Mouse (Mus musculus) liver, embryonic 14.5 days (tissue): Measurements from ENCODE around the gene Yes1. TPM values are rescaled to one million over a fixed set of nuclear protein-coding genes. Genes with fewer than 3 reads are reported as not detected.
"Not testable (repeated sequence)": the region's sequence is repeated elsewhere in the genome, so short reads cannot be mapped to it uniquely, and the experiment has no call there.

Source experiments
- ATAC-seq: fragments of 200-750 bp; cut with Nextera tagmentation; 2 replicates; pipeline ENCODE4 v1.8.0; 2017; ENCODE audit warnings: moderate number of reproducible peaks, mild to moderate bottlenecking, moderate library complexity; ENCODE audit not compliant: insufficient read depth
- DNase-seq, 3 experiments: peaks; one replicate each; pipeline ENCODE4 v3.0.0-alpha.2; 2012 to 2013; ENCODE audit warnings: low read depth in 3 of 3, low spot score in 3 of 3
- H3K27ac ChIP-seq: fragments of 300-500 bp; sonication (generic); 2 replicates; pipeline ENCODE4 v1.5.1; 2014; ENCODE audit warnings: moderate library complexity, mild to moderate bottlenecking, control low read depth, inconsistent platforms
- H3K27me3 ChIP-seq: fragments of 300-500 bp; sonication (generic); 2 replicates; pipeline ENCODE4 v1.6.1; 2014; ENCODE audit warnings: mild to moderate bottlenecking, low read length, moderate library complexity; ENCODE audit not compliant: control insufficient read depth, insufficient read depth
- H3K36me3 ChIP-seq: fragments of 300-500 bp; sonication (generic); replicated peaks from 2 replicates; pipeline ENCODE4 v1.6.1; 2014; ENCODE audit warnings: low read depth; ENCODE audit not compliant: control insufficient read depth, insufficient read depth
- H3K4me1 ChIP-seq, 2 experiments: fragments of 200-500 bp in 1 of 2; fragments of 300-500 bp in 1 of 2; sonication (generic) in 1 of 2; replicated peaks; 2 replicates each; pipeline ENCODE4 v1.6.1; 2012 to 2014; ENCODE audit warnings: antibody characterized with exemption in 1 of 2, inconsistent platforms in 1 of 2, low read length in 1 of 2; ENCODE audit not compliant: control insufficient read depth in 2 of 2, insufficient read depth in 2 of 2
- H3K4me2 ChIP-seq: fragments of 300-500 bp; sonication (generic); 2 replicates; pipeline ENCODE4 v1.6.1; 2014; ENCODE audit warnings: low read depth, mild to moderate bottlenecking, control low read depth, moderate library complexity
- H3K4me3 ChIP-seq, 2 experiments: fragments of 200-500 bp in 1 of 2; fragments of 300-500 bp in 1 of 2; sonication (generic) in 1 of 2; 2 replicates each; pipeline ENCODE4 v1.5.1; 2012 to 2014; ENCODE audit warnings: low read depth in 2 of 2, low read length in 2 of 2, mild to moderate bottlenecking in 2 of 2, control low read depth in 1 of 2, inconsistent platforms in 1 of 2, moderate library complexity in 1 of 2; ENCODE audit not compliant: insufficient read depth in 1 of 2
- H3K9ac ChIP-seq: fragments of 300-500 bp; sonication (generic); replicated peaks from 2 replicates; pipeline ENCODE4 v1.6.1; 2014; ENCODE audit warnings: mild to moderate bottlenecking, control low read depth, moderate library complexity
- H3K9me3 ChIP-seq: fragments of 300-500 bp; sonication (generic); 2 replicates; pipeline ENCODE4 v1.6.1; 2016; ENCODE audit warnings: low read length, mixed read lengths; ENCODE audit not compliant: control insufficient read depth
- CTCF ChIP-seq: IDR thresholded peaks from 2 replicates; pipeline ENCODE4 v1.5.1; 2016; ENCODE audit warnings: antibody characterized with exemption, low read depth, control low read depth
- EP300 ChIP-seq: IDR thresholded peaks from 2 replicates; pipeline ENCODE4 v1.6.1; 2016; ENCODE audit warnings: antibody characterized with exemption, low read depth
- WGBS: fragments of 180-500 bp; shearing (Covaris S2); extraction: QIAGEN DNeasy Blood & Tissue Kit; methylation state at CpG from one replicate; pipeline ENCODE4 v1.1.7; 2014; ENCODE audit not compliant: insufficient replicate concordance; 5-methylcytosine and 5-hydroxymethylcytosine counted together
- polyA plus RNA-seq, 2 experiments: library from polyadenylated mRNA; depleted of rRNA in 1 of 2; stranded (reverse) in 1 of 2; unstranded in 1 of 2; fragments of >200 nt; fragmentation: Nextera tagmentation in 1 of 2; extraction: Ambion mirVana in 1 of 2; gene quantifications; 2 replicates each; pipeline versions ENCODE4 v1.2.1 to v1.2.3; 2012 to 2014

Gene Yes1
- polyA plus RNA-seq, 2 experiments = 1.6 to 4.2 TPM

- Histone ChIP-seq H3K36me3 (no peaks in the 10 kb centered on the region), H3K4me2 (peak overlapping the region; percentile 81), H3K27me3 (peaks cover 9% of the 10 kb centered on the region), H3K4me3 (peak overlapping the region; percentile 70 to 72), H3K4me1 (0 out of 4 replicates have a peak, but pooled peaks cover 0 to 2% of the 10 kb centered on the region in 2 experiments), H3K9ac (peak overlapping the region; percentile 61), H3K27ac (no peak overlapping the region), H3K9me3 (no peaks in the 10 kb centered on the region)
- peak; percentile 58 for ATAC-seq
- under 1% methylated on average over 50 of the region's 54 CpGs for WGBS
- peak in 1 of 3 experiments; percentile 0 for DNase-seq
- no peak for TF ChIP-seq EP300
- TF ChIP-seq CTCF = no peak
Observed at GRCm38 (mm10) chr5:32611341-32611961, 480 bp downstream of the Yes1 start.

- no peak overlapping the region for H3K4me3 ChIP-seq
- H3K4me1 ChIP-seq = 0 out of 4 replicates have a peak, but pooled peaks cover 0 to 2% of the 10 kb centered on the region in 2 experiments
- no peak for TF ChIP-seq CTCF
- TF ChIP-seq EP300 = no peak
- H3K9ac ChIP-seq = no peak overlapping the region
- no peak overlapping the region for H3K27ac ChIP-seq
- H3K27me3 ChIP-seq = peaks cover 9% of the 10 kb centered on the region
- DNase-seq (no peak), ATAC-seq (no peak)
- H3K36me3 ChIP-seq = no peaks in the 10 kb centered on the region
- H3K4me2 ChIP-seq = no peak overlapping the region
- WGBS = 69% methylated on average over 2 of the region's 2 CpGs
- H3K9me3 ChIP-seq = no peaks in the 10 kb centered on the region
Observed at GRCm38 (mm10) chr5:32614291-32614690, 3.3 kb downstream of the Yes1 start.

GRCm38 (mm10) chr5:32614691-32615090 is 3.7 kb downstream of the Yes1 start:
- H3K36me3 ChIP-seq = no peaks in the 10 kb centered on the region
- WGBS = 53% methylated on average over 4 of the region's 4 CpGs
- peaks cover 9% of the 10 kb centered on the region for H3K27me3 ChIP-seq
- ATAC-seq = no peak
- H3K4me2 ChIP-seq = no peak overlapping the region
- no peak for TF ChIP-seq EP300
- TF ChIP-seq CTCF = no peak
- H3K9me3 ChIP-seq = no peaks in the 10 kb centered on the region
- no peak overlapping the region for H3K27ac ChIP-seq
- H3K4me1 ChIP-seq = 0 out of 4 replicates have a peak, but pooled peaks cover 0 to 2% of the 10 kb centered on the region in 2 experiments
- DNase-seq = no peak
- no peak overlapping the region for H3K4me3 ChIP-seq
- no peak overlapping the region for H3K9ac ChIP-seq

DNA sequence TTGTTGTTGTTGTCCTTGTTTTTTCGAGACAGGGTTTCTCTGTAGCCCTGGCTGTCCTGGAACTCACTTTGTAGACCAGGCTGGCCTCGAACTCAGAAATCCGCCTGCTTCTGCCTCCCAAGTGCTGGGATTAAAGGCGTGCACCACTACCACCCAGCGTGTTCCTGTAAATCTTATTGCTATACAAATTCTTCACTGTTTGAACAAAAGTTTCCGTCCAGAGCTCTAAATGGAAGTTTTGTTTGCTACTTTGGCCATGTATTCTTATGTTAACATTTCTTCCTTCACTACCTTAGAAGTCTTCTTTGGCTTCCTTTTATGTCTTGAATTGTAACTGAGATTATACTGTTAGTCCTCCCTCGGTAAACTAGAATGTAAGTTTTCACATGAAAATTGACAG is 5.5 kb downstream of the Yes1 start:
- H3K36me3 ChIP-seq, H3K27me3 ChIP-seq, H3K9ac ChIP-seq, H3K4me3 ChIP-seq, H3K4me2 ChIP-seq, H3K4me1 ChIP-seq, ATAC-seq, H3K27ac ChIP-seq, DNase-seq, H3K9me3 ChIP-seq: not testable (repeated sequence)
- WGBS = 64% methylated on average over 7 of the region's 7 CpGs

- Histone ChIP-seq H3K9ac (no peak overlapping the region), H3K36me3 (no peaks in the 10 kb centered on the region), H3K4me3 (no peak overlapping the region), H3K4me1 (no peaks in the 10 kb centered on the region), H3K27ac (no peak overlapping the region), H3K9me3 (no peaks in the 10 kb centered on the region), H3K27me3 (no peaks in the 10 kb centered on the region), H3K4me2 (no peak overlapping the region)
- TF ChIP-seq EP300 (no peak), CTCF (no peak)
- DNase-seq = no peak
- WGBS = 64% methylated on average over 1 of the region's 1 CpGs
- no peak for ATAC-seq
Observed at GRCm38 (mm10) chr5:32617851-32618250, 6.9 kb downstream of the Yes1 start.
